Mouse (Mus musculus) hindbrain, postnatal 0 days (tissue): ENCODE data around the gene Unc5cl. TPM values are rescaled to one million over a fixed set of nuclear protein-coding genes. Genes with fewer than 3 reads are reported as not detected.
A peak's percentile ranks its signal among the peaks of the same experiment; 100 is the strongest.

Experiments used
- ATAC-seq: fragments of 200-750 bp; cut with Nextera tagmentation; 2 replicates; pipeline ENCODE4 v1.8.0; 2017; ENCODE audit warnings: mild to moderate bottlenecking, moderate TSS enrichment, moderate library complexity
- DNase-seq: peaks from one replicate; pipeline ENCODE4 v3.0.0-alpha.2; 2015; ENCODE audit warnings: low spot score
- H3K27ac ChIP-seq: fragments of 300-500 bp; sonication (generic); 2 replicates; pipeline ENCODE4 v1.5.1; 2014; ENCODE audit warnings: mild to moderate bottlenecking
- H3K27me3 ChIP-seq: fragments of 300-500 bp; sonication (generic); 2 replicates; pipeline ENCODE4 v1.6.1; 2014; ENCODE audit warnings: low read length, mixed read lengths; ENCODE audit not compliant: insufficient read depth
- H3K36me3 ChIP-seq: fragments of 300-500 bp; sonication (generic); 2 replicates; pipeline ENCODE4 v1.6.1; 2014; ENCODE audit warnings: low read length, mixed read lengths; ENCODE audit not compliant: insufficient read depth
- H3K4me1 ChIP-seq: fragments of 300-500 bp; sonication (generic); 2 replicates; pipeline ENCODE4 v1.6.1; 2014; ENCODE audit warnings: antibody characterized with exemption, low read length, mixed read lengths; ENCODE audit not compliant: insufficient read depth
- H3K4me2 ChIP-seq: fragments of 300-500 bp; sonication (generic); 2 replicates; pipeline ENCODE4 v1.6.1; 2014; ENCODE audit warnings: low read depth, mild to moderate bottlenecking, low read length, moderate library complexity, mixed read lengths
- H3K4me3 ChIP-seq: fragments of 300-500 bp; sonication (generic); 2 replicates; pipeline ENCODE4 v1.5.1; 2014; ENCODE audit warnings: low read length
- H3K9ac ChIP-seq: fragments of 300-500 bp; sonication (generic); replicated peaks from 2 replicates; pipeline ENCODE4 v1.6.1; 2014; ENCODE audit warnings: mild to moderate bottlenecking, low read length, moderate library complexity, mixed read lengths
- H3K9me3 ChIP-seq: fragments of 300-500 bp; sonication (generic); 2 replicates; pipeline ENCODE4 v1.6.1; 2016; ENCODE audit warnings: low read length, mixed read lengths
- CTCF ChIP-seq: IDR thresholded peaks from 2 replicates; pipeline ENCODE4 v1.5.1; 2016; ENCODE audit warnings: antibody characterized with exemption, control low read depth, low read depth
- whole genome bisulfite sequencing: fragments of 180-500 bp; shearing (Covaris S2); extraction: QIAGEN DNeasy Blood & Tissue Kit; methylation state at CpG from one replicate; pipeline ENCODE4 v1.1.7; 2014; 5-methylcytosine and 5-hydroxymethylcytosine counted together
- polyA plus RNA-seq: library from polyadenylated mRNA; unstranded; fragments of >200 nt; fragmentation: Nextera tagmentation; extraction: Ambion mirVana; gene quantifications from 2 replicates; pipeline ENCODE4 v1.2.1, GENCODE M21; 2015
- total RNA-seq: library from RNA; depleted of rRNA; stranded (reverse); fragments of >200 nt; gene quantifications from 2 replicates; pipeline ENCODE4 v1.2.3, GENCODE M21; 2014

The Unc5cl gene
- total and polyA plus RNA-seq, 2 experiments from 2014 or later: 0.13 to 0.26 TPM

DNA sequence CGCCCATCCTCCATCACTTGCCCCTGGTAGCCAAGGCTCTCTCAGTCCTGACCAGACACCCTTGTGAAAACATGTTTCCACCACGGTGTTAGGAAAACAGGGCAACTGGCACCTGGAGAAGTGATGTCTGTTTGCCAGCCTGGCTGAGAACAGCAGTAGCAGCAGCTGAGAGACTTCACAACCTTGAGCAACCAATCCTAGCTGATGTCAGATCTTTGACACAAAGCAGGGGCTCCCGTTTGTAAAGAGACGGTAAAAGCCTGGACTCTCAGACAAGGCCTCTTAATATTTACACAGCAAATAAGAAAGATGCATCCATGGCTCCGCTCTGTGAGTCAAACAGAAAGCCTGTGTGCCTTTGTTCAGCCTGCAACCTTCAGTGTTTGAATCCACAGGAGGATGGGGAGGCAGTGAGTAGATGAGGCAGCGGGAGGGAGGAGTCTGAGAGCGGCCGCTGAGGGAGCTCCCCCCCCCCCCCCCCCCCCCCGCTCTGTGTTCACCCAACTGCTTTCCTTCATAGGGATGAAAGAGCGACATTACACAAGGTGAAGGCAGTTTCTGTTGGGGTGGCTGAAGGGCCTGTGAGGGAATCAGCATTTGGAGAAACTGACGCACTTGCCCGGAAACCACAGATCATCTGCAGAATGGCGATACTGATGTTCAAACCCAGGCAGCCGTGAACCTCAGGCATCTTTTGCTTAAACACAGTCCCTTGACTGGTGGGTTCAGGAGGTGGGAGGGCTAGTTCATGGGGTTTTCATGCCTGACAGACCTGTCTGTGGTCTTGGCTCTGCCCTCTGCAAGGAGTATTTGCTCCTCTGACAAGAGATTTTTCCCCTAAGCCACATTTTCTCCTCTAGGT lies 79.4 kb downstream of the Unc5cl start:
- no peak for TF ChIP-seq CTCF
- ATAC-seq: no peak
- no peaks in the 10 kb centered on the region for H3K27me3 ChIP-seq
- H3K36me3 ChIP-seq: no peaks in the 10 kb centered on the region
- H3K27ac ChIP-seq: no peak overlapping the region
- WGBS: 36% methylated on average over 13 of the region's 14 CpGs
- no peaks in the 10 kb centered on the region for H3K9me3 ChIP-seq
- DNase-seq: no peak
- H3K9ac ChIP-seq: no peak overlapping the region
- H3K4me3 ChIP-seq: no peak overlapping the region
- H3K4me1 ChIP-seq: no peaks in the 10 kb centered on the region
- no peak overlapping the region for H3K4me2 ChIP-seq

- Histone ChIP-seq H3K4me2 (no peak overlapping the region), H3K27ac (no peak overlapping the region), H3K9ac (no peak overlapping the region), H3K27me3 (no peaks in the 10 kb centered on the region), H3K36me3 (no peaks in the 10 kb centered on the region), H3K4me1 (0 out of 2 replicates have a peak, but pooled peaks cover 1% of the 10 kb centered on the region), H3K9me3 (no peaks in the 10 kb centered on the region), H3K4me3 (no peak overlapping the region)
- DNase-seq (peak; percentile 76), ATAC-seq (no peak)
- peak; percentile 85 for TF ChIP-seq CTCF
- 79% methylated on average over 5 of the region's 5 CpGs for WGBS
Measured at GRCm38 (mm10) chr17:48538328-48538727, 83.6 kb downstream of the Unc5cl start.

- Histone ChIP-seq H3K9me3 (no peaks in the 10 kb centered on the region), H3K27me3 (no peaks in the 10 kb centered on the region), H3K27ac (no peak overlapping the region), H3K36me3 (no peaks in the 10 kb centered on the region), H3K9ac (no peak overlapping the region), H3K4me1 (0 out of 2 replicates have a peak, but pooled peaks cover 3% of the 10 kb centered on the region), H3K4me2 (no peak overlapping the region), H3K4me3 (no peak overlapping the region)
- DNase-seq (no peak), ATAC-seq (no peak)
- TF ChIP-seq CTCF: no peak
- 84% methylated on average over 17 of the region's 17 CpGs for WGBS
Measured at GRCm38 (mm10) chr17:48539326-48539725, 84.6 kb downstream of the Unc5cl start.

DNA sequence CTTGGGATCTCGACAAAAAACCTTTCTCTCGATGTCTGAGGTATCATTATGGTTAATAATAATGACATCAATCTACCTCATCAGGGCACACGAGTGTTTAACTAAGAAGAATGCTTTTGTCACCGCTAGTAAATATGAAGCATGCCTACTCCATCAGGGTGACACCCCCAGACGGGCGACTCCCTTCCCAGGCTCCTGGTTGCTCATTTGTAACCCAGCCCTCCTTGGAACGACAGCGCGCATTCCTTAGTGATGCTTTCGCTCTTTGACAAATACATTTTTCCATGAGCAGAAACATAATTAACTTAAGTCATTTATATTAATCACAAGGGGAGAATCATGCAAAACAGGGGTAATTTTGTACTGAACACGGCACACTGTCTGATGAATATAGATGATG lies 88.0 kb downstream of the Unc5cl start:
- 68% methylated on average over 11 of the region's 11 CpGs for WGBS
- TF ChIP-seq CTCF: no peak
- Histone ChIP-seq H3K9ac (no peak overlapping the region), H3K27me3 (no peaks in the 10 kb centered on the region), H3K4me3 (no peak overlapping the region), H3K9me3 (no peaks in the 10 kb centered on the region), H3K36me3 (no peaks in the 10 kb centered on the region), H3K4me2 (0 out of 2 replicates have a peak overlapping the region, but pooled peaks have one; percentile 41), H3K4me1 (0 out of 2 replicates have a peak, but pooled peaks cover 3% of the 10 kb centered on the region), H3K27ac (no peak overlapping the region)
- DNase-seq (no peak), ATAC-seq (no peak)

- no peaks in the 10 kb centered on the region for H3K36me3 ChIP-seq
- no peak overlapping the region for H3K9ac ChIP-seq
- WGBS: 35% methylated on average over 15 of the region's 15 CpGs
- no peaks in the 10 kb centered on the region for H3K9me3 ChIP-seq
- H3K27ac ChIP-seq: no peak overlapping the region
- peak overlapping the region; percentile 41 for H3K4me2 ChIP-seq
- H3K4me3 ChIP-seq: no peak overlapping the region
- TF ChIP-seq CTCF: no peak
- no peaks in the 10 kb centered on the region for H3K27me3 ChIP-seq
- peak; percentile 16 for DNase-seq
- ATAC-seq: 0 out of 2 replicates have a peak, but pooled peaks have one; percentile 13
- 0 out of 2 replicates have a peak, but pooled peaks cover 3% of the 10 kb centered on the region for H3K4me1 ChIP-seq
Measured at GRCm38 (mm10) chr17:48543301-48543765, 88.6 kb downstream of the Unc5cl start.

DNA sequence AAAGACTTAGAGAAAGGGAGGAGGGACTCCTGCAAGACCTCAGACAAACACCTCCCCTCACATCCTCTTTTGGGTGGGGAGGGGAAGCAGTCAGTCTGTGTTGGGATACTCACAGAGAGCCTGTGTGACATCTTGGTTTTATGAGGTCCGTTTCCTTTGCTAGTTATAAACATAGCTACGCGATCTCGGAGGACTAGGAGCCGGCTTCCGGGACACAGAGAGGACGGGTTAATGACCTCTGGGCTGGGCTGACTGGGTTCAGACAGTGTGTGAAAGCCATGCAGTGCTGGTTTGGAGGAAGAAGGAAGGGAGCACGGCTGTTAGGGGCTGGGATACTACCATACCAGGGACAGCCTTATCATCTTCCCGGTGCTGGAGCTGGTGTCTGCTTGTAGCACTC lies 90.0 kb downstream of the Unc5cl start:
- H3K4me1 ChIP-seq: 0 out of 2 replicates have a peak, but pooled peaks cover 3% of the 10 kb centered on the region
- no peak overlapping the region for H3K9ac ChIP-seq
- no peak for TF ChIP-seq CTCF
- no peak for ATAC-seq
- no peak overlapping the region for H3K4me2 ChIP-seq
- H3K27me3 ChIP-seq: no peaks in the 10 kb centered on the region
- 82% methylated on average over 9 of the region's 9 CpGs for WGBS
- H3K9me3 ChIP-seq: no peaks in the 10 kb centered on the region
- no peaks in the 10 kb centered on the region for H3K36me3 ChIP-seq
- H3K27ac ChIP-seq: no peak overlapping the region
- H3K4me3 ChIP-seq: no peak overlapping the region
- DNase-seq: no peak
